Mouse (Mus musculus) neutrophil, adult 59 days (primary cell): ENCODE results near the gene Ces2b. TPM values are rescaled to one million over a fixed set of nuclear protein-coding genes. Genes with fewer than 3 reads are reported as not detected.

Source experiments
- total RNA-seq, 2 experiments: library from RNA; stranded (reverse); gene quantifications; 1 replicate in 1 of 2; 2 replicates in 1 of 2; pipeline ENCODE4 v1.2.4; 2023

Ces2b gene
- not detected for total RNA-seq

GRCm38 (mm10) chr8:104831440-104831839 is at the start of gene Ces2b:
TSS of gene Ces2b (plus strand) at chr8:104831572.

GRCm38 (mm10) chr8:104846831-104847230 is 15.5 kb downstream of the Ces2b start, which contains the start of gene Ces2c:
TSS of gene Ces2c (plus strand) at chr8:104847068.

Other genes starting within 250 kb of the Ces2b start
- 1 to 10 TPM; 3.6 to 3.7 TPM for gene Pdp2, start 240.1 kb upstream of the Ces2b start, total RNA-seq
- gene Cdh16, start 207.2 kb upstream of the Ces2b start, total RNA-seq: not detected
- gene Rrad, start 200.2 kb upstream of the Ces2b start, total RNA-seq: 1 to 10 TPM; 1.1 to 3.6 TPM
- gene Ciao2b, start 189.6 kb upstream of the Ces2b start, total RNA-seq: 10 to 100 TPM; 13.8 to 16.1 TPM
- not detected for gene Ces2a, start 97.6 kb upstream of the Ces2b start, total RNA-seq
- gene Ces2c, start 15.5 kb downstream of the Ces2b start, total RNA-seq: not detected
- gene Ces2e, start 94.7 kb downstream of the Ces2b start, total RNA-seq: not detected
- under 1 TPM in 1 of 2 experiments, not detected in 1; 0.07 TPM for gene Ces2f, start 115.8 kb downstream of the Ces2b start, total RNA-seq
- 10 to 100 TPM in 1 of 2 experiments, 1 to 10 TPM in 1; 4.2 to 16.1 TPM for gene Ces2g, start 130.1 kb downstream of the Ces2b start, total RNA-seq
- not detected for gene Ces2h, start 169.3 kb downstream of the Ces2b start, total RNA-seq
- not detected for gene Ces3a, start 217.0 kb downstream of the Ces2b start, total RNA-seq